Mouse (Mus musculus): Measurements from ENCODE around the gene Tysnd1. TPM values are rescaled to one million over a fixed set of nuclear protein-coding genes. Genes with fewer than 3 reads are reported as not detected.

Tysnd1 gene
- total RNA-seq, 2 experiments from 2014 or later, result 23.0 to 24.4 TPM

GRCm38 (mm10) chr10:61730171-61730570 is 34.9 kb downstream of the Tysnd1 start:
- no peak for DNase-seq (ENCODE audit: low spot score in 2 of 2)

- DNase-seq (ENCODE audit: low spot score in 2 of 2), result no peak
Observed at GRCm38 (mm10) chr10:61734377-61734776, 39.1 kb downstream of the Tysnd1 start.

- DNase-seq (ENCODE audit: low spot score in 2 of 2), result no peak
Observed at GRCm38 (mm10) chr10:61736671-61737078, 41.4 kb downstream of the Tysnd1 start.

DNA sequence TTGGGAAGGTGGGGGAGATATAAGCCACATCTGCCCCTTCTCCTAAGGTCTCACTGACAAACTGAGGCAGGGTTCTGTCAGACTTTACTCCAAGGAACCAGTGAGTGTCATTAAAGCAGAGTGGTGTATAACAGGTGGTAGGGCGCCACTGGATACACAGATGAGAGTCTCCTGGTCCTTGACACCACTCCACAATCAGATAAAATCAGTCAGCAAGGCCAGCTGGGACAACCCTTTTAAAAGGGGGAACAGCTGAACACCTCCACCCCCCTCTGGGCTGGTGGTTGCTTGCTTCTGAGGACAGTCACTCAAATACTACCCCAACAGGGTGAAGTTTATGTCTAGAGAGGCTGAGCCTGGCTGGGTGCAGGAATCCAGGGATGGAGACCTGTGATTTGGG is 42.2 kb downstream of the Tysnd1 start:
- no peak for DNase-seq (ENCODE audit: low spot score in 2 of 2)

DNA sequence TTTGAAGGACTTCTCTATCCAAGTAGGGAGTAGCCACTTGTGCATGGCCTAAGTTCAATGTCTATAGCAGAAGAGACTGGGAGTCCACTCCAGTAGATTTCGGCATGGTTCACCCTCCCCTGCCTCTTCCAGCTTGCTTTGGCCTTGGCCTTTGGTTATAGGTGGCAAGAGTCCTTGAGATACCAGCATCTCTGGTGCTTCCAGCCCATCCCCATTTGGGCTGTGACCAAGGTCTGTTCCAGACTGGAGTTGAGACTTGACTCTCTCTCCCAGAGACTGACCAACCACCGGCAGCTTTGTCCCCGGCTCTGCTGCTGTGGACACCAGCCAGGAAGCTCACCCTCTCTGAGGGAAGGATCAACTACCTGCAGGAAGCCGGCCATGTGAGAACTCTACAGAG is 42.8 kb downstream of the Tysnd1 start:
- no peak for DNase-seq (ENCODE audit: low spot score in 2 of 2)

- DNase-seq (ENCODE audit: low spot score in 2 of 2), result no peak
Observed at GRCm38 (mm10) chr10:61741306-61741705, 46.0 kb downstream of the Tysnd1 start.

GRCm38 (mm10) chr10:61741873-61742272 is 46.6 kb downstream of the Tysnd1 start:
- DNase-seq (ENCODE audit: low spot score in 2 of 2), result no peak

GRCm38 (mm10) chr10:61742336-61742735 is 47.0 kb downstream of the Tysnd1 start:
- no peak for DNase-seq (ENCODE audit: low spot score in 2 of 2)

GRCm38 (mm10) chr10:61745133-61745532 is 49.8 kb downstream of the Tysnd1 start:
- no peak for DNase-seq (ENCODE audit: low spot score in 2 of 2)

GRCm38 (mm10) chr10:61747302-61747701 is 52.0 kb downstream of the Tysnd1 start:
- DNase-seq (ENCODE audit: low spot score in 2 of 2), result no peak

- no peak for DNase-seq (ENCODE audit: low spot score in 2 of 2)
Observed at GRCm38 (mm10) chr10:61750014-61750413, 54.7 kb downstream of the Tysnd1 start.

DNA sequence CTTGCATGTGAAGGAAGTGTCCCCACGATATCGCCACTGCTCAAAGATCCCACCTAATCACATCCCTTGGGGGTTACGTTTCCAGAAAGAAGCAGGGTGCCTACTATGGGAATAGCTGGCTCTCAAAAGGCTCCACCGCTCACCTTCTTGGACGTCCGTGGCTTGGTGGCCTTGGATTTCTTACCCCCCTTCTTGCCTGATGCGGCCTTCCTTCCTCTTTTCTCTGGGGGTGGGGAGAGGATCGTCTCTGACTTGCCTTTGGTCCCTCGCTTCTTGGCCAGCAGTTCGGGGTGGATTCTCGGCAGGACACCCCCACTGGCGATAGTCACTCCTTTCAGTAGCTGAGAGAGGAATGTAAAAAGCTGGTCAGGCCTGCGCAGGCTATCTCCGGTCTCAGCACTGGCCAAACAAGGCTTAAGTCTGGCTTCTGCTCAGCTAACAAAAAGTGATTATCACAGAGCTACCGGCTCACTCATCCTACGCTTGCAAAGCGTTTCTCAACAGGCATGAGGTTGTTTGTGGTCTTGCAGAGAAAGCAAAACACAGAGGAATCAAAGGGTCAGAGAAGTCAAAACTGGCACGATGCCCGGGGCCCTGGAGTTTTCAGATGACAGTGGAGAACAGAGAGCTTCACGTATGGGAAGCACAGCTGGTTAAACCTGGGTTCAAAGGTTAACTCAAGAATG is 56.4 kb downstream of the Tysnd1 start:
- no peak for DNase-seq (ENCODE audit: low spot score in 2 of 2)

Other genes starting within 250 kb of the Tysnd1 start
- gene Eif4ebp2, start 242.9 kb upstream of the Tysnd1 start, total RNA-seq (2021), result 100 to 1,000 TPM; 123 to 124 TPM
- gene Lrrc20, start 219.7 kb upstream of the Tysnd1 start, total RNA-seq (2021), result 10 to 100 TPM; 41.8 to 44.1 TPM
- gene Npffr1, start 100.0 kb upstream of the Tysnd1 start, total RNA-seq (2021), result under 1 TPM in 1 of 2 experiments, not detected in 1; 0.07 TPM
- gene Ppa1, start 47.0 kb upstream of the Tysnd1 start, total RNA-seq (2021), result 10 to 100 TPM; 37.8 to 40.4 TPM
- 100 to 1,000 TPM; 179 to 184 TPM for gene Sar1a, start 15.2 kb upstream of the Tysnd1 start, total RNA-seq (2021)
- gene Aifm2, start 19.7 kb downstream of the Tysnd1 start, total RNA-seq (2021), result 10 to 100 TPM; 18.9 to 22.9 TPM
- gene H2afy2, start 88.6 kb downstream of the Tysnd1 start, total RNA-seq (2021), result 10 to 100 TPM; 14.3 to 14.6 TPM

Data from gastrocnemius, postnatal 4 days (tissue).